Mouse (Mus musculus): ENCODE results near the gene Usp5. TPM values are rescaled to one million over a fixed set of nuclear protein-coding genes. Genes with fewer than 3 reads are reported as not detected.
"Not testable (repeated sequence)": the region's sequence is repeated elsewhere in the genome, so short reads cannot be mapped to it uniquely, and the experiment has no call there.

Usp5 gene
- total RNA-seq, 1 experiment from 2014 or later: 83.2 TPM

DNA sequence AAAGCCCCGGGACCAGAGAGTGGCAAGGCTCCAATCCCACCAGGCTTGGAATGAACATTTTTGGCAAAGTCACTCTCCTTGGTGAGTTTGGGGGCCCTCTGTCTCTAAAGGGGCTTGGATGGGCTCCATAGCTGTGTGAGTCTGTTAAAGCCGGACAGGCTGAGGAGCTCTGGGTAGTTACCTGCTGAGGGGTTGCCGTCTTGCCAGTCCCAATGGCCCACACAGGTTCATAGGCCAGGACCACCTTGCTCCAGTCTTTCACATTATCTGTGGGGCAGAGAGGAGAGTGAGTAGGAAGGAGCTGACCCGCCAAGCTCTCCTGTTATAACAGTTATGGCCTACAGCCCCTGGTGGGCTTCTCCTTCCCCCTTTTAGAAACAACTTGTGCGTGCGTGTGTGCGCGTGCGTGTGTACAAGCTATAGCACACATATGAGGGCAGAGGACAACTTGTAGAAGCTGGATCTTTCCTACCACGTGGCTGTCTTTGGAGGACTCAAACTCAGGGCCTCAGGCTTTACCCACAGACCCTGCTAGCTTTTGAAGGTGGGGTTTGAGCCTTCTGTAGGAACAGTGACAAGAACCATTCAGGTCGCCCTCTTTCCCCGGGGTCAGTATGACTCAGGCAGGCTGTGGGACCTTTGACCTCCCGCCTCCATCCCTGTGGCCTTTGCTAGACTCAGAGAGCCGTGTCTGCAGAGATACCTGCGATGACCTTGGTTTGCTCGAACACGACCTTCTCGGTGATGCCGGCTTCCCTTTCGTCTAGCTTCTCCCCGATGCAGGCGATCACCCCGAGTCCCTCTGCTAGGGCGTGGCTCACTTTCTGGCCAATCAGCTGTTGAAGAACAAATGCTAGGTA lies 17.4 kb downstream of the Usp5 start:
- DNase-seq: no peak

DNA sequence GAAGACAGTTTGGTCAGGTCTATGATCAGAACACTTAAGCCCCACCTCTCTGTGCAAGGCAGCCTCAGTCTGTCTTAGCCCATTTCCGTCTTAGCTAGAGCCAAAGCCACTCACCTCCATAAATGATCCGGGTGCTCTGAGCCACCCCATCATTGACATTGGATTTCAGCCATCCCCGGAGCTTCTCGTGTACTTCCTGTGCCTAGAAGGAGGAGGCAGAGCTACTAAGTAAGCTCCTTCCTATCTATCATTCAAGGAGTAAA lies 17.9 kb downstream of the Usp5 start:
- no peak for DNase-seq

- not testable (repeated sequence) for DNase-seq
These were observed 18.5 kb downstream of the Usp5 start for GRCm38 (mm10) chr6:124810566-124811402.

DNA sequence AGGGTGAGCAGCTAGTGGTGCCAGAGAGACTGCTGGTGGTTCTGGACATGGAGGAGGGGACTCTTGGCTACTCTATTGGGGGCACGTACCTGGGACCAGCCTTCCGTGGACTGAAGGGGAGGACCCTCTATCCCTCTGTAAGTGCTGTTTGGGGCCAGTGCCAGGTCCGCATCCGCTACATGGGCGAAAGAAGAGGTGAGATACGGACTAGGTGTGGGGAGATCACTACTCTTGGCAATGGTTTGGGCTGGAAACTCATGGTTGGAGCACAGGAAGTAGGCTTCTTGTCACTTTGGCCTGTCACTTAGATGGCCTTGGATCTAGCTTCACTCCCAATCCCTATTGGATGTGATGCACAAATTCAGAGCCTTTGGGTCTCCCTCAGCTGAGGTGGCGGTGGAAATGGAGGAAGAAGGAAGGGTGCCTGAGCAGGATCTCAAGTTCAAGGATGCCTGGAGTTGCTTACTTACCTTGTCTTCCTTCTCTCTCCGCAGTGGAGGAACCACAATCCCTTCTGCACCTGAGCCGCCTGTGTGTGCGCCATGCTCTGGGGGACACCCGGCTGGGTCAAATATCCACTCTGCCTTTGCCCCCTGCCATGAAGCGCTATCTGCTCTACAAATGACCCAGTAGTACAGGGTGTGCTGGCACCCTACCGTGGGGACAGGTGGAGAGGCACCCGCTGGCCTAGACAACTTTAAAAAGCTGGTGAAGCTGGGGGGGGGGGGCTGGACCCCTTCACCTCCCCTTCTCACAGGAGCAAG lies 19.3 kb downstream of the Usp5 start:
- DNase-seq: no peak

DNA sequence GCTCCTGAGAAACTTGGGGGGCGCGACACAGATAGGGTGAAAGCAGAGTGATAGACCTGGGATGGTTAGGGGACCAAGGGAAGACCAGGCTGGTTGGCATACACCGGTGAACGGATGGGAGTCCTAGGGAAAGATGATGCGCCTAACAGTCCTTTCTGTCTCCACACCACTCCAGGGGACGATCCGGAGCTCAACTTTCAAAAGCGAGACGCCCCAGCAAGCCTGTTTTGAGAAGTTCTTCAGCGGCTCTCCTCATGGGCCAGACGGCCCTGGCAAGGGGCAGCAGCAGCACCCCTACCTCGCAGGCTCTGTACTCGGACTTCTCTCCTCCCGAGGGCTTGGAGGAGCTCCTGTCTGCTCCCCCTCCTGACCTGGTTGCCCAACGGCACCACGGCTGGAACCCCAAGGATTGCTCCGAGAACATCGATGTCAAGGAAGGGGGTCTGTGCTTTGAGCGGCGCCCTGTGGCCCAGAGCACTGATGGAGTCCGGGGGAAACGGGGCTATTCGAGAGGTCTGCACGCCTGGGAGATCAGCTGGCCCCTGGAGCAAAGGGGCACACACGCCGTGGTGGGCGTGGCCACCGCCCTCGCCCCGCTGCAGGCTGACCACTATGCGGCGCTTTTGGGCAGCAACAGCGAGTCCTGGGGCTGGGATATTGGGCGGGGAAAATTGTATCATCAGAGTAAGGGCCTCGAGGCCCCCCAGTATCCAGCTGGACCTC lies 20.1 kb downstream of the Usp5 start:
- DNase-seq: peak; percentile 92

GRCm38 (mm10) chr6:124808358-124809012 lies 20.8 kb downstream of the Usp5 start, which contains the start of gene Spsb2:
Gene Spsb2, plus strand, starts transcription at chr6:124808661.
- DNase-seq: peak; percentile 87

GRCm38 (mm10) chr6:124807986-124808357 lies 21.3 kb downstream of the Usp5 start:
- DNase-seq: no peak

GRCm38 (mm10) chr6:124807366-124807765 lies 21.9 kb downstream of the Usp5 start:
- no peak for DNase-seq

DNA sequence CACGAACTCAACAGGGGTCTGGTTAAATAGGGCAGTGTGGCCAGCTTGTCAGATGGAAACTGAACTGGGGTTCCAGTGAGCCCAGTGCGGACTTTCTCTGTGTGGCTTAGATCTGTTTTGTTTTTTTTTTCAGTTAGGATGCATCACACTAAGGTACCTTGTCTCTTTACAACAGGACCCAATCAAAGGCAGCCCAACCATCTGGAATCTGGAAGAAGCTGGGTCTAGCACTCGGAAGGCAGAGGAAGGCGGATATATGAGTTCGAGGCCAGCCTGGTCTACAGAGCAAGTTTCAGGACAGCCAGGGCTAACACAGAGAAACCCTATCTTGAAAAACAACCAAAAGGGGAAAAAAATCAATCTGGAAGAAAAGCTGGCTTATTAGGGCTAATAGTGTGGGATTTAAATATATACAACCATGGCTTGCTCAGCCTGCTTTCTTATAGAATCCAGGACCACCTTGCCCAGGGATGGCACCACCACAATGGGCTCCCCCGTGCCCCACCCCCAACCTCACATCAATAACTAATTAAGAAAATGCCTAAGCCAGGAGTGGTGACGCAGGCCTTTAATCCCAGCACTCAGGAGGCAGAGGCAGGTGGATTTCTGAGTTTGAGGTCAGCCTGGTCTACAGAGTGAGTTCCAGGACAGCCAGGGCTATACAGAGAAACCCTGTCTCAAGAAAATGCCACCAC lies 22.7 kb downstream of the Usp5 start:
- DNase-seq: no peak

GRCm38 (mm10) chr6:124805341-124806321 lies 23.7 kb downstream of the Usp5 start:
- DNase-seq: peak; percentile 99

- DNase-seq: no peak
These were observed 24.9 kb downstream of the Usp5 start for GRCm38 (mm10) chr6:124804341-124804740.

DNA sequence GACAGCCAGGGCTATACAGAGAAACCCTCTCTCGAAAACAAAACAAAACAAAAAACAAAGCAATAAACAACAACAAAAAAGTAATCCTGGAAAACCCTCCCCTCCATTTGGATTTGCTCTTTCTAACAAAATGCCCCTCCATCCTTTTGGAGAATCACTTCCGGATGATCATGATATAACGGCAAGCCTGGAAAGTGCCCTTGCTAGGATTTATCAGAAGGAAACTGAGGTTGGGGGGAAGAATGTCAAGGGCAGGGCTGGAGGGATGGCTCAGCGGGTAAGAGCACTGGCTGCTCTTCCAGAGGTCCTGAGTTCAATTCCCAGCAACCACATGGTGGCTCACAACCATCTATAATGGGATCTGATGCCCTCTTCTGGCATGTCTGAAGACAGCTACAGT lies 25.6 kb downstream of the Usp5 start:
- not testable (repeated sequence) for DNase-seq

DNA sequence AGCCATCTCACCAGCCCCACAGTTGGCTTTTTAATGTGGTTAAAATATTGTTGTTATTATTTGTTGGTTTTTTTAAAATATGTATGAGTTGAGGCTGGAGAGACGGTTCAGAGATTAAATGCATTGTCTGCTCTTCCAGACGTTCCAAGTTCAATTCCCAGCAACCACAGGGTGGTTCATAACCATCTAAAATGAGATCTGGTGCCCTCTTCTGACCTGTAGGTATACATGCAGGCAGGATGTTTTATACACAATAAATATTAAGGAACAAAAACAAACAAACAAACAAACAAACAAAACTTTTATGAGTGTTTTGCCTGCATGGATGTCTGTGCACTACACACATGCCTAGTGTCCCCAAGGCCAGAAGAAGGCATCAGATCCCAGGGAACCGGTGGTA lies 26.2 kb downstream of the Usp5 start:
- no peak for DNase-seq

DNA sequence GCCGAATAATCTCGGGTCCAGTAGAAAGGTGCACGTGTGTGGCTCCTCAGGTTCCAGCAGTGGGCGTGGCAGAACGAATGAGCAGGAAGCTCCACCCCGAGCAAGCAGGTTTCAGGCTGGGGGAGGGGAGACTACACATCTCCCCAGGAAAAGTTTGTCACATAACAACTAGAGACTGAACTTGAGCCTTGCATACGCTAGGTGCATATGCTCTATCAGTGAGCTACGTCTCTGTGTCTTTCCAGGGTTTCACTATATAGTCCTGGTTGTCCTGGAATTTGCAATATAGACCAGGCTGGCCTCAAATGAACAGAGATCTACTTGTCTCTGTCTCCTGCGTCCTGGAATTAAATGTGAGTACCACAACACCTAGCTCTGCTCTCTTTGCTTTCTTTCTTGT lies 26.9 kb downstream of the Usp5 start:
- not testable (repeated sequence) for DNase-seq

GRCm38 (mm10) chr6:124796200-124796599 lies 33.1 kb downstream of the Usp5 start:
- no peak for DNase-seq

GRCm38 (mm10) chr6:124795781-124796180 lies 33.5 kb downstream of the Usp5 start:
- no peak for DNase-seq

GRCm38 (mm10) chr6:124791911-124792310 lies 37.4 kb downstream of the Usp5 start:
- DNase-seq: no peak

GRCm38 (mm10) chr6:124790121-124790520 lies 39.2 kb downstream of the Usp5 start:
- no peak for DNase-seq

- no peak for DNase-seq
These were observed 39.8 kb downstream of the Usp5 start for GRCm38 (mm10) chr6:124789519-124789918.

DNA sequence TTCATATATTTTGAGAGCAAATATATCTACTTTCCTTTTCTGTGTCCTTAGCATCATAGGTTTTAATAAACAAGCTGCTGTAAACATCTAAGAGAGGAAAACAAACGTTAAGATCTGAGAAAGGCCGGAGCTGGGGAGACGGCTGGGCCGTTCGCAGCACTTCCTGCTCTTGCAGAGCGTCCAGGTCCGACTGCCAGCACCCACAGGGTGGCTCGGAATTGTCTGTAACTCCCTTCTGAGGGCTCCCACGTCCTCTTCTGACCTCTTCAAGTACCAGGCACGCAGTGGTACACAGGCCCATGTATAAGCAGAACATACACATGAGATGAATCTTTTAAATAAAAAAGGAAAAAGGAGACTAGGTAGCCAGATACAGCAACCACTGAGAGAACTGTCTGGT lies 41.6 kb downstream of the Usp5 start:
- DNase-seq: no peak

Data from adrenal gland, postnatal 14 days (tissue).